Comparison of ENCODE assay signal across 9 mouse cellular contexts in genomic region chr2:147298499-147298896, GRCm38 (mm10).
DNase-seq lines count a peak whose midpoint lies in the region; ATAC-seq lines count a peak whose summit lies in the region.
"Had no signal": no experiment of that assay in that cellular context is flagged by ENCODE, and none has a peak within 500 bp of the region (broad histone marks: within the 10 kb centered on the region; RNA-seq: fewer than 3 reads in every experiment).

No protein-coding gene starts in this region.

- DNase-seq in urinary bladder, postnatal 4 days (ENCODE audit: low spot score in 2 of 2) = peak; percentile 44 to 68
- DNase-seq in urinary bladder, adult 2 months (ENCODE audit: low spot score) = no peak
- peak; percentile 78 for DNase-seq in embryonic facial prominence, embryonic 14.5 days (ENCODE audit: low spot score)
- peak; percentile 71 to 79 for DNase-seq in heart, postnatal 10 days
- peak; percentile 81 to 86 for DNase-seq in layer of hippocampus, postnatal 36 days
- peak; percentile 72 to 87 for DNase-seq in lung, postnatal 4 days
- DNase-seq in testis, postnatal 10 days (ENCODE audit: low spot score) = peak; percentile 77
- DNase-seq in MN1 (ENCODE audit: low spot score) = no peak

- no peak overlapping the region; the same call in 1 of the 2 replicates for H3K27ac ChIP-seq in embryonic facial prominence, embryonic 14.5 days (replicated peaks; ENCODE audit: low read depth, low read length)
- H3K27ac ChIP-seq: macrophage had no signal

- H3K9ac ChIP-seq in embryonic facial prominence, embryonic 14.5 days (ENCODE audit: low read depth, low read length) = no peak overlapping the region

- 30% methylated on average over 7 of the region's 7 CpGs for WGBS in embryonic facial prominence, embryonic 14.5 days

- no peaks in the 10 kb centered on the region for H3K9me3 ChIP-seq in embryonic facial prominence, embryonic 14.5 days (ENCODE audit: control insufficient read depth, low read length)

- H3K4me1 ChIP-seq in embryonic facial prominence, embryonic 14.5 days (ENCODE audit: control insufficient read depth, insufficient read depth, low read length) = peaks cover 5% of the 10 kb centered on the region; the same call in 1 of the 2 replicates

- peak; percentile 82 for ATAC-seq in embryonic facial prominence, embryonic 14.5 days (ENCODE audit: low read depth)

- H3K27me3 ChIP-seq in embryonic facial prominence, embryonic 14.5 days (replicated peaks; ENCODE audit: control insufficient read depth, insufficient read depth, low read length) = no peaks in the 10 kb centered on the region

- intact Hi-C loops in heart, postnatal 10 days (cut with DNase I) = no loop called here

- H3K4me2 ChIP-seq in embryonic facial prominence, embryonic 14.5 days (ENCODE audit: low read depth, low read length) = no peak overlapping the region

- H3K4me3 ChIP-seq in embryonic facial prominence, embryonic 14.5 days (ENCODE audit: low read depth, low read length) = no peak overlapping the region

- H3K36me3 ChIP-seq in embryonic facial prominence, embryonic 14.5 days (ENCODE audit: control insufficient read depth, insufficient read depth, low read length) = no peaks in the 10 kb centered on the region

Comparison
In these comparisons a context has a peak if more than half of its experiments do, and no peak if none do; other contexts are left out.
1. DNase-seq: peak in urinary bladder, postnatal 4 days (2 of 2), embryonic facial prominence, embryonic 14.5 days (single experiment), heart, postnatal 10 days (2 of 2), layer of hippocampus, postnatal 36 days (2 of 2), lung, postnatal 4 days (2 of 2) and testis, postnatal 10 days (single experiment); none in urinary bladder, adult 2 months (single experiment) and MN1 (single experiment).